Mouse (Mus musculus) thymus, postnatal 36 days (tissue): ENCODE data around the gene Catsperz.

Experiments
- DNase-seq, 2 experiments: peaks; one replicate each; pipeline ENCODE4 v3.0.0; 2022; ENCODE audit warnings: mixed read lengths in 2 of 2

The Catsperz gene

GRCm38 (mm10) chr19:6942764-6943163 is 17.6 kb upstream of the Catsperz start:
- DNase-seq = no peak

GRCm38 (mm10) chr19:6942249-6942691 is 17.1 kb upstream of the Catsperz start, which contains the start of gene Gpr137:
Gene Gpr137, minus strand, starts transcription at chr19:6942480.
- peak; percentile 94 to 97 for DNase-seq

GRCm38 (mm10) chr19:6941372-6942248 is 16.4 kb upstream of the Catsperz start, which contains the start of gene Bad:
Gene Bad, plus strand, starts transcription at chr19:6941861.
- DNase-seq = peak; percentile 92 to 95

GRCm38 (mm10) chr19:6940396-6941351 is 15.5 kb upstream of the Catsperz start:
- no peak for DNase-seq

GRCm38 (mm10) chr19:6939106-6940002 is 14.2 kb upstream of the Catsperz start:
- DNase-seq = no peak

GRCm38 (mm10) chr19:6937541-6938465 is 12.6 kb upstream of the Catsperz start:
- DNase-seq = no peak

- peak; percentile 51 to 53 for DNase-seq
Observed at GRCm38 (mm10) chr19:6936299-6936698, 11.1 kb upstream of the Catsperz start.

- DNase-seq = peak in 1 of 2 experiments; percentile 14
Observed at GRCm38 (mm10) chr19:6934195-6934977, 9.2 kb upstream of the Catsperz start, which contains the start of gene Kcnk4. Gene Kcnk4, minus strand, starts transcription at chr19:6934515.

GRCm38 (mm10) chr19:6933436-6934194 is 8.4 kb upstream of the Catsperz start:
- peak in 1 of 2 experiments; percentile 18 for DNase-seq

- DNase-seq = no peak
Observed at GRCm38 (mm10) chr19:6933102-6933435, 7.9 kb upstream of the Catsperz start.

GRCm38 (mm10) chr19:6932018-6932417 is 6.8 kb upstream of the Catsperz start:
- no peak for DNase-seq

- DNase-seq = no peak
Observed at GRCm38 (mm10) chr19:6931002-6931401, 5.8 kb upstream of the Catsperz start.

- DNase-seq = peak in 1 of 2 experiments; percentile 10
Observed at GRCm38 (mm10) chr19:6928080-6928479, 2.9 kb upstream of the Catsperz start.

GRCm38 (mm10) chr19:6926559-6927255 is 1.5 kb upstream of the Catsperz start:
- DNase-seq = peak in 1 of 2 experiments; percentile 21

- DNase-seq = no peak
Observed at GRCm38 (mm10) chr19:6925611-6926329, 590 bp upstream of the Catsperz start.

GRCm38 (mm10) chr19:6924461-6925306 is 496 bp downstream of the Catsperz start:
- DNase-seq = peak; percentile 81 to 88
